ENCODE assay signal across 8 mouse cellular contexts in genomic region chrX:36795424-36796162, GRCm38 (mm10). TPM values are rescaled to one million over a fixed set of nuclear protein-coding genes. Genes with fewer than 3 reads are reported as not detected.
DNase-seq lines count a peak whose midpoint lies in the region; ATAC-seq and TF ChIP-seq lines count a peak whose summit lies in the region.

Slc25a5 (plus strand) TSS chrX:36795651.

- TF ChIP-seq CTCF in heart, adult 2 months (IDR thresholded peaks at IDR 0.05), result no peak

- peak; percentile 89 for ATAC-seq in embryonic facial prominence, embryonic 13.5 days (ENCODE audit: insufficient number of reproducible peaks, insufficient read depth, low FRiP score, low TSS enrichment, low read depth)
- peak; percentile 84 for ATAC-seq in limb, embryonic 12.5 days (ENCODE audit: insufficient number of reproducible peaks, insufficient read depth, low FRiP score, low TSS enrichment, low read depth)
- ATAC-seq in midbrain, embryonic 14.5 days (ENCODE audit: low FRiP score, low TSS enrichment), result peak; percentile 94

- no peaks in the 10 kb centered on the region for H3K79me2 ChIP-seq in heart, adult 2 months (replicated peaks; ENCODE audit: control insufficient read depth, insufficient read depth, low read length)

- 0 out of 2 replicates have a peak, but pooled peaks have one; percentile 11 for TF ChIP-seq EP300 in heart, adult 2 months (IDR thresholded peaks at IDR 0.05; ENCODE audit: insufficient read depth, low read depth, low read length)

- H3K4me1 ChIP-seq in embryonic facial prominence, embryonic 13.5 days, result no peaks in the 10 kb centered on the region
- H3K4me1 ChIP-seq in heart, adult 2 months (ENCODE audit: control insufficient read depth, insufficient read depth, low read length), result no peaks in the 10 kb centered on the region
- no peaks in the 10 kb centered on the region for H3K4me1 ChIP-seq in limb, embryonic 12.5 days (replicated peaks)
- no peaks in the 10 kb centered on the region for H3K4me1 ChIP-seq in midbrain, embryonic 14.5 days (ENCODE audit: control insufficient read depth, insufficient read depth, low read length)

- H3K4me2 ChIP-seq in embryonic facial prominence, embryonic 13.5 days, result peak within 1 kb of the TSS; percentile 57
- H3K4me2 ChIP-seq in limb, embryonic 12.5 days, result peak within 1 kb of the TSS; percentile 54
- peak within 1 kb of the TSS; percentile 56 for H3K4me2 ChIP-seq in midbrain, embryonic 14.5 days (ENCODE audit: low read length)

- no peaks in the 10 kb centered on the region for H3K9me3 ChIP-seq in embryonic facial prominence, embryonic 13.5 days
- no peaks in the 10 kb centered on the region for H3K9me3 ChIP-seq in limb, embryonic 12.5 days
- no peaks in the 10 kb centered on the region for H3K9me3 ChIP-seq in midbrain, embryonic 14.5 days (ENCODE audit: control insufficient read depth, low read length)

- peak within 1 kb of the TSS; percentile 83 for H3K9ac ChIP-seq in embryonic facial prominence, embryonic 13.5 days
- H3K9ac ChIP-seq in heart, adult 2 months (ENCODE audit: low read depth, low read length), result peak within 1 kb of the TSS; percentile 98
- H3K9ac ChIP-seq in limb, embryonic 12.5 days (replicated peaks), result peak within 1 kb of the TSS; percentile 70
- peak within 1 kb of the TSS; percentile 50 for H3K9ac ChIP-seq in midbrain, embryonic 14.5 days (replicated peaks; ENCODE audit: low read length)

- intact Hi-C loops in heart, adult 2 months (cut with DNase I), result loop anchor here (1.0 kb wide), 1 partner anchor 12 kb away; no protein-coding TSS in a partner anchor

- H3K27ac ChIP-seq in embryonic facial prominence, embryonic 13.5 days, result peak within 1 kb of the TSS; percentile 86
- peak within 1 kb of the TSS; percentile 93 for H3K27ac ChIP-seq in heart, adult 2 months
- H3K27ac ChIP-seq in limb, embryonic 12.5 days, result peak within 1 kb of the TSS; percentile 81
- H3K27ac ChIP-seq in midbrain, embryonic 14.5 days (replicated peaks; ENCODE audit: low read depth, low read length), result peak within 1 kb of the TSS; percentile 78

- no peaks in the 10 kb centered on the region for H3K27me3 ChIP-seq in embryonic facial prominence, embryonic 13.5 days
- H3K27me3 ChIP-seq in heart, adult 2 months (ENCODE audit: control insufficient read depth, insufficient read depth, low read length), result no peaks in the 10 kb centered on the region
- H3K27me3 ChIP-seq in limb, embryonic 12.5 days, result no peaks in the 10 kb centered on the region
- H3K27me3 ChIP-seq in midbrain, embryonic 14.5 days (ENCODE audit: control insufficient read depth, insufficient read depth, low read length), result no peaks in the 10 kb centered on the region

- DNase-seq in 3T3-L1 (ENCODE audit: low read depth, low spot score), result peak; percentile 80
- peak; percentile 90 to 91 for DNase-seq in adrenal gland, postnatal 36 days
- peak; percentile 83 to 90 for DNase-seq in heart, adult 2 months
- DNase-seq in kidney, adult 8-10 months, result peak; percentile 88 to 91
- DNase-seq in midbrain, embryonic 14.5 days, result peak; percentile 89
- peak; percentile 71 to 76 for DNase-seq in spleen, adult 18-20 months

- peak within 1 kb of the TSS; percentile 58 for H3K4me3 ChIP-seq in embryonic facial prominence, embryonic 13.5 days
- H3K4me3 ChIP-seq in heart, adult 2 months, result peak within 1 kb of the TSS; percentile 62
- peak within 1 kb of the TSS; percentile 58 for H3K4me3 ChIP-seq in limb, embryonic 12.5 days (replicated peaks)
- H3K4me3 ChIP-seq in midbrain, embryonic 14.5 days (replicated peaks; ENCODE audit: low read depth, low read length), result peak within 1 kb of the TSS; percentile 51

- H3K36me3 ChIP-seq in embryonic facial prominence, embryonic 13.5 days, result peaks cover 7% of the 10 kb centered on the region
- H3K36me3 ChIP-seq in heart, adult 2 months (ENCODE audit: control insufficient read depth, insufficient read depth, low read length), result peaks cover 5% of the 10 kb centered on the region
- peaks cover 10% of the 10 kb centered on the region; the same call in 1 of the 2 replicates for H3K36me3 ChIP-seq in limb, embryonic 12.5 days
- H3K36me3 ChIP-seq in midbrain, embryonic 14.5 days (ENCODE audit: control insufficient read depth, insufficient read depth, low read length), result peaks cover 10% of the 10 kb centered on the region; the same call in 1 of the 2 replicates

- 28% methylated on average over 41 of the region's 41 CpGs for WGBS in embryonic facial prominence, embryonic 13.5 days
- WGBS in heart, adult 2 months, result 12% methylated on average over 41 of the region's 41 CpGs
- 23% methylated on average over 41 of the region's 41 CpGs for WGBS in limb, embryonic 12.5 days
- 23% methylated on average over 41 of the region's 41 CpGs for WGBS in midbrain, embryonic 14.5 days

- peak; percentile 89 for TF ChIP-seq POLR2A in heart, adult 2 months (IDR thresholded peaks at IDR 0.05; ENCODE audit: insufficient read depth, low read depth, low read length)

RNA-seq across cellular contexts. Expression of gene Slc25a5, which starts in this region (rescaled TPM):
- 100 to 1,000 TPM; 483 to 490 TPM for total RNA-seq in adrenal gland, postnatal 36 days (2021)
- polyA plus RNA-seq in embryonic facial prominence, embryonic 13.5 days (2015; fragmentation: Nextera tagmentation; extraction: Ambion mirVana), result 481 and 518 TPM in 2 replicates
- total RNA-seq in heart, adult 2 months (2021), result 100 to 1,000 TPM; 352 to 447 TPM
- polyA plus RNA-seq in heart, adult 2 months (2012; rRNA removed), result 425 and 550 TPM in 2 replicates
- polyA plus RNA-seq in limb, embryonic 12.5 days (2016; fragmentation: Nextera tagmentation; extraction: Ambion mirVana), result 417 and 433 TPM in 2 replicates
- polyA plus RNA-seq in midbrain, embryonic 14.5 days (2014; fragmentation: Nextera tagmentation; extraction: Ambion mirVana), result 552 and 571 TPM in 2 replicates

Comparison
In these comparisons a context has a peak if more than half of its experiments do, and no peak if none do; other contexts are left out.
1. Peak in every context shown above with its lines: DNase-seq, ATAC-seq, H3K4me3 ChIP-seq and H3K27ac ChIP-seq.